Mouse (Mus musculus) kidney, adult 2 months (tissue): Measurements from ENCODE around the gene Kcnq1.

Experiments used
- CTCF ChIP-seq: fragments of 200-500 bp; conservative IDR thresholded peaks from 2 replicates; pipeline ENCODE4 v1.5.1; 2011; ENCODE audit warnings: low read depth, mild to moderate bottlenecking, control low read depth, low read length, moderate library complexity, mixed read lengths; ENCODE audit not compliant: insufficient read depth, insufficient read length
- POLR2A ChIP-seq: fragments of 200-500 bp; IDR thresholded peaks from one replicate; pipeline ENCODE4 v1.6.1; 2011; ENCODE audit warnings: low read depth, low read length, control low read depth

- TF ChIP-seq CTCF, result no peak
- no peak for TF ChIP-seq POLR2A
Observed at GRCm38 (mm10) chr7:143286532-143287290, 180.5 kb downstream of the Kcnq1 start.
